Mouse (Mus musculus) ovary, postnatal 10 days (tissue): ENCODE data around the gene Ubqln4.

Experiments used
- DNase-seq: peaks from one replicate; pipeline ENCODE4 v3.0.0; 2022; ENCODE audit warnings: low spot score

Gene Ubqln4

GRCm38 (mm10) chr3:88543174-88543573 lies 10.4 kb upstream of the Ubqln4 start:
- DNase-seq = no peak

- DNase-seq = no peak
Observed at GRCm38 (mm10) chr3:88543651-88544410, 9.7 kb upstream of the Ubqln4 start.

GRCm38 (mm10) chr3:88544514-88544913 lies 9.0 kb upstream of the Ubqln4 start:
- DNase-seq = no peak

- DNase-seq = no peak
Observed at GRCm38 (mm10) chr3:88544955-88545591, 8.5 kb upstream of the Ubqln4 start.

- no peak for DNase-seq
Observed at GRCm38 (mm10) chr3:88546674-88547418, 6.7 kb upstream of the Ubqln4 start.

DNA sequence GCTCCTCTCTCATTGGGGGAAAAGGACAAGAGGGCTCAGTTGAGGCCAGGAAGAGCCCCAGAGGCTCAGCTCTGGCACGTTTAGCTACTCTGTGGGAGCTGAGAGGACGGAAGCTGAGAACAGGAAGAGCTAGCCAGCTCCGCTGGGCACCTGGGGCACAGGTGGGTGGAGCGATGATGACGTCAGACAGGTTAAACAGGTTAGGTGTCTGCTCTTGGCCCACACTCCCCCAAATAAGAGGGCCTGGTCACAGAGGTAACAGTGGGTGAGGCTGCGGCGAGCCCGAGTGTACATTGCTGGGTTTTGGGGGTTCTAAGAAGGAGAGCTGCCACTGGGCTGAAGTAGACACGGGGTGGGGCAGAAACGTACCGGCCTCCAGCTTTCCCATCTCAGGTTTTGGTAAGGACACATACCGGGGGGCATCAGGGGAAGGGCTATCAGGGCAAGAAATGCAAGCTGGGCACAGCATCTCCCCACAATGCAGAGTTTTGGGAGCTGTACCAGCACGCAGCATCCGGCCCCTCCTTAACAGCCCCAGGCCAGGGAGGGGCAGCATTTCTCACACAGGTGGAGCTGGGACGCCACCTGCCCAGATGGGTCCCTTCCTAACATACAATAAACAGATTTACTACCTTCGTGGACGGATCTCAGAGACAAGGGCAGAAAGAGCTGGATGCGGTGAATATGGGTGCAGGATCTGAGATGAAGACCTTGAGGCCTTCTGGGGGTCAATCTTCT lies 5.2 kb upstream of the Ubqln4 start, which contains the start of gene Rab25:
TSS of gene Rab25 (minus strand) at position 121 of the 738 bp plus-strand sequence.
- no peak for DNase-seq

DNA sequence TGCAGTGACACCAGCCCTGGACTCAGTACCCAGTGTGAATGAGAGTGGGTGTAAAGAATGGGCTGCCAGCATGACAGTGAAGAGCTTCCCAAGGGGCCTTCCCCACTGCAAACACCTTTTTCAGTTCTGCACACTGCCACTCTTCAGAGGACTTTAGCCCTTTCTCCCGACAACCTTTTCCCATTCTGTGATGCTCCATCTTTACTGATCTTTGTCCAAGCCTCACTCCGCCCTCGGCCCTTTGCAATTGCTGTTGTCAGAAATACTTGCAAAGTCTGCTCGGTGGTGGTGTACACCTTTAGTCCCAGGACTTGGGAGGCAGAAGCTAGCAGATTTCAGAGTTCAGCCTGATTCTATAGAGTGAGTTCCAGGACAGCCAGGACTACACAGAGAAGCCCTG lies 2.0 kb upstream of the Ubqln4 start:
- no peak for DNase-seq

GRCm38 (mm10) chr3:88552082-88552645 lies 1.4 kb upstream of the Ubqln4 start:
- DNase-seq = no peak

GRCm38 (mm10) chr3:88552676-88553524 lies 658 bp upstream of the Ubqln4 start, which contains the start of gene Lamtor2:
Lamtor2 (minus strand) TSS chr3:88553074.
- DNase-seq = peak; percentile 87

GRCm38 (mm10) chr3:88553880-88554586 lies 475 bp downstream of the Ubqln4 start:
- DNase-seq = no peak

DNA sequence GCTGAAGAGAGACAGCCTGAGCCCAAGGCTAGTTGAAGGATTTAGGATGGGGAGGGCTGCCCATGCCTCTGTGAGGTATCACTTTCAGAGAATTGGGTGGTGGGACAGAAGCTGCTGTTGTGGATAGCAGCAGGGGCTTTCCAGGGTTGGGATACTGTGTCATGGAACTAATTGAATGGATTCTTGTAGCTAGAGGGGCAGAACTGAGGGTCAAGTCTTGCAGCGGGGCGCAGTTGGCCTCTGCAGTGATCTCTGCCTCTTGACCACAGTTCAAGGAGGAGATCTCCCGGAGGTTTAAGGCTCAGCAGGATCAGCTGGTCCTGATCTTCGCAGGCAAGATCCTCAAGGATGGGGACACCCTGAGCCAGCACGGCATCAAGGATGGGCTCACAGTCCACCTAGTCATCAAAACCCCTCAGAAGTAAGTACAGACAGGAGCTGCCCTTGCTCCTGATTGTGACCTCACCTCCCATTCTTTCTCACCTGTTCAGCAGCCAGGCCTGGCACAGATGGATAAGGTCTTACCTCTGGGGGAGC lies 1.6 kb downstream of the Ubqln4 start:
- no peak for DNase-seq

GRCm38 (mm10) chr3:88555731-88556130 lies 2.2 kb downstream of the Ubqln4 start:
- no peak for DNase-seq

DNA sequence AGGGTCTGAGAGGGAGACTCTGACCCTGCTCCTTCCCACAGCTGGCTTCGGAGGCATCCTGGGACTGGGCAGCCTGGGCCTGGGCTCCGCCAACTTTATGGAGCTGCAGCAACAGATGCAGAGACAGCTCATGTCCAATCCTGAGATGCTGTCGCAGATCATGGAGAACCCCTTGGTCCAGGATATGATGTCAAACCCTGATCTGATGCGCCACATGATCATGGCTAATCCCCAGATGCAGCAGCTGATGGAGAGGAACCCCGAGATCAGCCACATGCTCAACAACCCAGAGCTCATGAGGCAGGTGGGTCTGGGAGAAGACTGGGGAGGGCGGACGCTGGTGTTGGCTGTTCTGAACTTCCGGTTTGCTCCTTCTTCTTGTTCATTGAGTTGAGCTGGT lies 3.1 kb downstream of the Ubqln4 start:
- no peak for DNase-seq

DNA sequence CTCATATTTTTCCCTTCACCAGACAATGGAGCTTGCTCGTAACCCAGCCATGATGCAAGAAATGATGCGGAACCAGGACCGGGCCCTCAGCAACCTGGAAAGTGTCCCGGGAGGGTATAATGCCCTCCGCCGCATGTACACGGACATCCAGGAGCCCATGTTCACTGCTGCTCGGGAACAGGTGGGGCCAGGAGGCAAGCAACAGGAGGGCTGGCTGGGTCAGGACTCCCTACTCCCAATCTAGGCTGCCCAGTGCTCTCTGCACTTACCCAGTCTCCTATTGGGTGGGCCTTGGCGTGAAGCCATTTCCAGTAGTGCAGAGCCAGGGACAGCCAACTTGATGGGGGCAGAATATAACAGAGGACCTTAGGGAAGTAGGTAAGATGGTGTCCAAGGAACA lies 6.0 kb downstream of the Ubqln4 start:
- DNase-seq = no peak

DNA sequence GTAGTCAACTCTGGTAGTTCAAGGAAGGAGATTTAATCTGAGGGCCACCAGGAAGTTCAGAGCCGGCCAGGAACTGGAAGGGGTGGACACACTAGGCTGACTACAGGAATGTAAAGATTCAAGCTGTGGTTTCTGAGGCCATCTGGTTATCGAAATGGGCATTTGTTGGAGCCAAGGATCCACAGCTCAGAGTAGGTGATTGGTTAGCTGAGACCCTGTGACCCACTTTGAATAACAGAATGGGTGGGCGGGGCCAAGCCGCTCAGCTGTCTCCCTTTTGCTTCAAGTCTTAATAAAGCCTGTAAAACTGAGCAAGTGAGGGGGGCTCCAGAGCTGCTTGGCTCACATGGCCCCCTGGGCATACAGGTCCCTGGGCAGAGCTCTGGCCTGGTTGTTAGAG lies 8.4 kb downstream of the Ubqln4 start:
- no peak for DNase-seq

GRCm38 (mm10) chr3:88563442-88563841 lies 9.9 kb downstream of the Ubqln4 start:
- no peak for DNase-seq

DNA sequence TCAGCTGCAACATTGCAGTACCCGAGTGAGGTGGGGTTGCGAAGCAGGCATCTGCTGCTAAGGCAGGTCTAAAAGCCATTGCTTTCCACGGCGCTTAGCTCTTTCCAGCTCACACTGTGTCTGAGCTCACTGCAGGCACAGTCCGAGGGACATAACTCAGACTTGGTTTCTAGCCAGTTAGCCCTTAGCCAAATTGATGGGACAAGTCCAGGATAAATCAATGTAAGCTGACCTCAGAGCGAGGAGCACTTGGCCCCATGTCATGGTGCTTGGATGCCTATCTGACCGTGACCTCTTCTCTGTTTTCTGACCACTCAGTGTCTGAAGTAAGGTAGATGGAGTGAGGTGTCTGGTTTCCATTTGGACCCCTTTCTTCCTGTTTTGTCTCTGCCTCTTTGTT lies 10.4 kb downstream of the Ubqln4 start:
- DNase-seq = no peak

DNA sequence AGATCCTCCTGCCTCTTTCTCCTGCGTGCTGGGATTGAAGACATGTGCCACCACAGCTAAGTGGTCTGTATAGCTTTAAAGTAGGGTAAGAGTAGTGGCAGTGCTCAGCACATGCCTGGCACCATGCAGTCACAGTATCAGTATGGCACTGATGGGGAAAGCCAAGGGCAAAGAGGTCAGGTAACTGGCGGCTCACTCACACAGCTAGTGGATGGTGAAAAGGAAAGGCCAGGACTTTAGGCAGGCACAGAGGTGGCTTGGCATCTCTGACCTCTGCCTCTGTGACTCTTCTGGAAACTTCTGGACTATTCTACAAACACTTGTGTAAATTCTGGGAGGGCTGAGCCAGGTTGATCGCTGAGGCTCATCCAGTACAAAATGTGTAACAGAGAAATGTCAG lies 12.6 kb downstream of the Ubqln4 start:
- DNase-seq = no peak

GRCm38 (mm10) chr3:88566536-88567061 lies 13.0 kb downstream of the Ubqln4 start:
- no peak for DNase-seq

DNA sequence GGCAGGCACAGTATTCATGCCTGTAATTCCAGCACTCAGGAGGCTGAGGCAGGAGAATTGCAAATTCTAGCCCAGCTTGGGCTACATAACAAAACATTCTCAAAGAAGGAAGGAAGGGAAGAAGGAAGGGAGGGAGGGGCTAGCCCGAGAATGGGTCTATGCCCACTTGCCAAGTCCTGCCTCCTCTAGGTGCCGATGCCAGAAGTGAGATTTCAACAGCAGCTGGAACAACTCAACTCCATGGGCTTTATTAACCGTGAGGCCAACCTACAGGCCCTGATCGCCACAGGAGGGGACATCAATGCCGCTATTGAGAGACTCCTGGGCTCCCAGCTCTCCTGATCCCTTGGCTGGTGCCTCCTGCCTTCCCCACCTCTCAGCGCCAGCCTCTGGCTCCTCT lies 14.3 kb downstream of the Ubqln4 start:
- DNase-seq = no peak
